Mouse (Mus musculus) lung, embryonic 16.5 days (tissue): ENCODE measurements at regions not wholly inside any gene's neighbourhood (a gene's known extent, or its start where the extent isn't known, plus 50 kb on each side); places are given as distances from the start of the nearest gene placed in this dataset.

Source experiments
- ATAC-seq: fragments of 200-750 bp; cut with Nextera tagmentation; 2 replicates; pipeline ENCODE4 v1.8.0; 2017; ENCODE audit warnings: low read depth, mild to moderate bottlenecking, moderate library complexity
- H3K27ac ChIP-seq: fragments of 300-500 bp; sonication (generic); 2 replicates; pipeline ENCODE4 v1.5.1; 2014; ENCODE audit warnings: mild to moderate bottlenecking, control low read depth, low read length
- H3K27me3 ChIP-seq: fragments of 300-500 bp; sonication (generic); 2 replicates; pipeline ENCODE4 v1.6.1; 2014; ENCODE audit warnings: low read depth, low read length, mixed read lengths; ENCODE audit not compliant: control insufficient read depth, insufficient read depth
- H3K36me3 ChIP-seq: fragments of 300-500 bp; sonication (generic); 2 replicates; pipeline ENCODE4 v1.6.1; 2014; ENCODE audit warnings: low read length; ENCODE audit not compliant: control insufficient read depth, insufficient read depth
- H3K4me1 ChIP-seq: fragments of 300-500 bp; sonication (generic); replicated peaks from 2 replicates; pipeline ENCODE4 v1.6.1; 2014; ENCODE audit warnings: low read length, mixed read lengths; ENCODE audit not compliant: control insufficient read depth, insufficient read depth
- H3K4me2 ChIP-seq: fragments of 300-500 bp; sonication (generic); 2 replicates; pipeline ENCODE4 v1.6.1; 2014; ENCODE audit warnings: low read depth, low read length, control low read depth
- H3K4me3 ChIP-seq: fragments of 300-500 bp; sonication (generic); 2 replicates; pipeline ENCODE4 v1.5.1; 2014; ENCODE audit warnings: mild to moderate bottlenecking, low read length, control low read depth
- H3K9ac ChIP-seq: fragments of 300-500 bp; sonication (generic); 2 replicates; pipeline ENCODE4 v1.6.1; 2014; ENCODE audit warnings: low read length, control low read depth
- H3K9me3 ChIP-seq: fragments of 300-500 bp; sonication (generic); 2 replicates; pipeline ENCODE4 v1.6.1; 2016; ENCODE audit warnings: low read length; ENCODE audit not compliant: control insufficient read depth
- WGBS: fragments of 180-500 bp; shearing (Covaris S2); extraction: QIAGEN DNeasy Blood & Tissue Kit; methylation state at CpG from one replicate; pipeline ENCODE4 v1.1.7; 2014; 5-methylcytosine and 5-hydroxymethylcytosine counted together

GRCm38 (mm10) chr2:19714025-19714424 lies 56.5 kb downstream of the Otud1 start:
- H3K4me2 ChIP-seq = no peak overlapping the region
- H3K27ac ChIP-seq = no peak overlapping the region
- H3K9ac ChIP-seq = no peak overlapping the region
- 66% methylated on average over 3 of the region's 3 CpGs for WGBS
- ATAC-seq = no peak
- H3K27me3 ChIP-seq = no peaks in the 10 kb centered on the region
- H3K36me3 ChIP-seq = no peaks in the 10 kb centered on the region
- H3K4me1 ChIP-seq = peaks cover 2% of the 10 kb centered on the region
- no peaks in the 10 kb centered on the region for H3K9me3 ChIP-seq
- no peak overlapping the region for H3K4me3 ChIP-seq

- H3K4me3 ChIP-seq = peak overlapping the region; percentile 26
Observed at GRCm38 (mm10) chr2:19715564-19716238, 58.1 kb downstream of the Otud1 start.

GRCm38 (mm10) chr2:19716388-19716787 lies 58.8 kb downstream of the Otud1 start:
- no peaks in the 10 kb centered on the region for H3K36me3 ChIP-seq
- H3K4me1 ChIP-seq = peaks cover 2% of the 10 kb centered on the region
- H3K9me3 ChIP-seq = no peaks in the 10 kb centered on the region
- H3K4me3 ChIP-seq = no peak overlapping the region
- ATAC-seq = no peak
- H3K27ac ChIP-seq = no peak overlapping the region
- H3K9ac ChIP-seq = no peak overlapping the region
- H3K4me2 ChIP-seq = no peak overlapping the region; the same call in 1 of the 2 replicates
- whole genome bisulfite sequencing = 68% methylated on average over 5 of the region's 5 CpGs
- H3K27me3 ChIP-seq = no peaks in the 10 kb centered on the region

More at GRCm38 (mm10) chr2:19715564-19716238, 58.1 kb downstream of the Otud1 start:
- peak; percentile 83; the same call in 1 of the 2 replicates for ATAC-seq
- no peaks in the 10 kb centered on the region for H3K9me3 ChIP-seq
- 7% methylated on average over 11 of the region's 11 CpGs for WGBS
- no peak overlapping the region for H3K9ac ChIP-seq
- no peaks in the 10 kb centered on the region for H3K36me3 ChIP-seq
- no peak overlapping the region for H3K27ac ChIP-seq
- H3K27me3 ChIP-seq = no peaks in the 10 kb centered on the region
- peak overlapping the region; percentile 50 for H3K4me2 ChIP-seq
- H3K4me1 ChIP-seq = peaks cover 2% of the 10 kb centered on the region

- Histone ChIP-seq H3K4me3 (no peak overlapping the region), H3K9me3 (no peaks in the 10 kb centered on the region), H3K4me1 (no peaks in the 10 kb centered on the region), H3K27ac (no peak overlapping the region), H3K9ac (no peak overlapping the region), H3K36me3 (no peaks in the 10 kb centered on the region), H3K27me3 (no peaks in the 10 kb centered on the region), H3K4me2 (no peak overlapping the region)
- WGBS = 82% methylated on average over 6 of the region's 6 CpGs
- no peak for ATAC-seq
Observed at GRCm38 (mm10) chr2:19726085-19726484, 68.5 kb downstream of the Otud1 start.

- WGBS = 12% methylated on average over 9 of the region's 9 CpGs
Observed at GRCm38 (mm10) chr2:19726904-19727303, 69.4 kb downstream of the Otud1 start.

GRCm38 (mm10) chr2:19732922-19733859 lies 75.6 kb downstream of the Otud1 start:
- no peak overlapping the region for H3K4me2 ChIP-seq
- ATAC-seq = no peak
- no peak overlapping the region for H3K9ac ChIP-seq
- no peaks in the 10 kb centered on the region for H3K4me1 ChIP-seq
- H3K9me3 ChIP-seq = no peaks in the 10 kb centered on the region
- H3K36me3 ChIP-seq = no peaks in the 10 kb centered on the region
- WGBS = 40% methylated on average over 12 of the region's 12 CpGs
- no peaks in the 10 kb centered on the region for H3K27me3 ChIP-seq
- no peak overlapping the region for H3K27ac ChIP-seq
- H3K4me3 ChIP-seq = no peak overlapping the region

More at GRCm38 (mm10) chr2:19726904-19727303, 69.4 kb downstream of the Otud1 start:
- Histone ChIP-seq H3K4me3 (no peak overlapping the region), H3K9me3 (no peaks in the 10 kb centered on the region), H3K27me3 (no peaks in the 10 kb centered on the region), H3K9ac (no peak overlapping the region), H3K27ac (no peak overlapping the region), H3K4me1 (no peaks in the 10 kb centered on the region), H3K4me2 (no peak overlapping the region), H3K36me3 (no peaks in the 10 kb centered on the region)
- no peak for ATAC-seq

- Histone ChIP-seq H3K9ac (no peak overlapping the region), H3K4me2 (no peak overlapping the region), H3K9me3 (no peaks in the 10 kb centered on the region), H3K27me3 (no peaks in the 10 kb centered on the region), H3K4me3 (no peak overlapping the region), H3K27ac (no peak overlapping the region), H3K36me3 (no peaks in the 10 kb centered on the region), H3K4me1 (no peaks in the 10 kb centered on the region)
- no peak for ATAC-seq
- WGBS = 64% methylated on average over 12 of the region's 12 CpGs
Observed at GRCm38 (mm10) chr2:19734164-19734870, 76.8 kb downstream of the Otud1 start.

- no peak for ATAC-seq
- Histone ChIP-seq H3K9me3 (peaks cover 2% of the 10 kb centered on the region; the same call in 1 of the 2 replicates), H3K9ac (no peak overlapping the region), H3K36me3 (no peaks in the 10 kb centered on the region), H3K27me3 (no peaks in the 10 kb centered on the region), H3K4me3 (no peak overlapping the region), H3K27ac (no peak overlapping the region), H3K4me2 (no peak overlapping the region), H3K4me1 (no peaks in the 10 kb centered on the region)
Observed at GRCm38 (mm10) chr2:19741508-19741907, 84.0 kb downstream of the Otud1 start.

- WGBS = 57% methylated on average over 4 of the region's 4 CpGs
- H3K27me3 ChIP-seq = no peaks in the 10 kb centered on the region
- H3K4me2 ChIP-seq = no peak overlapping the region
- no peaks in the 10 kb centered on the region for H3K4me1 ChIP-seq
- H3K4me3 ChIP-seq = no peak overlapping the region
- no peak overlapping the region for H3K9ac ChIP-seq
- H3K9me3 ChIP-seq = peaks cover 2% of the 10 kb centered on the region; the same call in 1 of the 2 replicates
- H3K36me3 ChIP-seq = no peaks in the 10 kb centered on the region
- ATAC-seq = no peak
- no peak overlapping the region for H3K27ac ChIP-seq
Observed at GRCm38 (mm10) chr2:19743467-19743866, 85.9 kb downstream of the Otud1 start.
